Mouse (Mus musculus) heart, embryonic 11.5 days (tissue): ENCODE results near the gene Hoxd1. TPM values are rescaled to one million over a fixed set of nuclear protein-coding genes. Genes with fewer than 3 reads are reported as not detected.

ENCODE experiments used
- ATAC-seq: fragments of 200-750 bp; cut with Nextera tagmentation; replicated peaks from 2 replicates; pipeline ENCODE4 v1.8.0; 2017; ENCODE audit warnings: moderate library complexity; ENCODE audit not compliant: insufficient number of reproducible peaks, low FRiP score, low TSS enrichment
- H3K27ac ChIP-seq: fragments of 300-500 bp; sonication (generic); 2 replicates; pipeline ENCODE4 v1.5.1; 2014; ENCODE audit warnings: mild to moderate bottlenecking, low read depth, low read length
- H3K27me3 ChIP-seq: fragments of 300-500 bp; sonication (generic); 2 replicates; pipeline ENCODE4 v1.6.1; 2014; ENCODE audit warnings: mild to moderate bottlenecking, low read length, mixed read lengths; ENCODE audit not compliant: control insufficient read depth, insufficient read depth
- H3K36me3 ChIP-seq: fragments of 300-500 bp; sonication (generic); 2 replicates; pipeline ENCODE4 v1.6.1; 2014; ENCODE audit warnings: mild to moderate bottlenecking, low read length, moderate library complexity, mixed read lengths; ENCODE audit not compliant: control insufficient read depth, insufficient read depth
- H3K4me1 ChIP-seq: fragments of 300-500 bp; sonication (generic); 2 replicates; pipeline ENCODE4 v1.6.1; 2014; ENCODE audit warnings: low read length; ENCODE audit not compliant: control insufficient read depth, insufficient read depth
- H3K4me2 ChIP-seq: fragments of 300-500 bp; sonication (generic); 2 replicates; pipeline ENCODE4 v1.6.1; 2014; ENCODE audit warnings: mild to moderate bottlenecking, moderate library complexity
- H3K4me3 ChIP-seq: fragments of 300-500 bp; sonication (generic); 2 replicates; pipeline ENCODE4 v1.5.1; 2014; ENCODE audit warnings: low read depth, low read length
- H3K9ac ChIP-seq: fragments of 300-500 bp; sonication (generic); 2 replicates; pipeline ENCODE4 v1.6.1; 2014; ENCODE audit warnings: mild to moderate bottlenecking, low read depth, low read length, moderate library complexity
- H3K9me3 ChIP-seq: fragments of 300-500 bp; sonication (generic); replicated peaks from 2 replicates; pipeline ENCODE4 v1.6.1; 2016; ENCODE audit warnings: low read length; ENCODE audit not compliant: control insufficient read depth
- WGBS: fragments of 180-500 bp; shearing (Covaris S2); extraction: QIAGEN DNeasy Blood & Tissue Kit; methylation state at CpG from one replicate; pipeline ENCODE4 v1.1.7; 2014; ENCODE audit not compliant: insufficient replicate concordance; 5-methylcytosine and 5-hydroxymethylcytosine counted together
- polyA plus RNA-seq: library from polyadenylated mRNA; unstranded; fragments of >200 nt; fragmentation: Nextera tagmentation; extraction: Ambion mirVana; gene quantifications from 2 replicates; pipeline ENCODE4 v1.2.1, GENCODE M21; 2014

Hoxd1 gene
- polyA plus RNA-seq, 1 experiment from 2014 or later = not detected

DNA sequence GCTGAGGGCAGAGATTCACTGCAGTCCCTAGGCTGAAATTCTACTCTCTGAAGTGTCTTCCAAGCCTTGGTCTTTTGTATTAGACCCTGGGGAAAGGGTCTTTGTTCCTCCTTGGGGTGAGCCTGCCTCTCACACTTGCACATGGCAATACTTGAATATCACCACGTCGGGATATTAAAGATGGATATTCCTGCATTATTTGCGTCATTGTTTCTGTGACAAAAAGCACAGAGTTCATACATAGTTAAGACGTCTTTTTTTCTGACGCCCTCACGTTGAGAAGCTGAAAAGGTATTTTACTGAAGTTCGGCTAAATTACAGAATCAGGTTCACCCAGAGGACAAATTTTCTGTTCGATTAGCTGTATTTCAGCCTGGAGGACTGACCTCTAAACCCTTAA, 32.4 kb upstream of the Hoxd1 start:
- H3K9ac ChIP-seq = no peak overlapping the region

DNA sequence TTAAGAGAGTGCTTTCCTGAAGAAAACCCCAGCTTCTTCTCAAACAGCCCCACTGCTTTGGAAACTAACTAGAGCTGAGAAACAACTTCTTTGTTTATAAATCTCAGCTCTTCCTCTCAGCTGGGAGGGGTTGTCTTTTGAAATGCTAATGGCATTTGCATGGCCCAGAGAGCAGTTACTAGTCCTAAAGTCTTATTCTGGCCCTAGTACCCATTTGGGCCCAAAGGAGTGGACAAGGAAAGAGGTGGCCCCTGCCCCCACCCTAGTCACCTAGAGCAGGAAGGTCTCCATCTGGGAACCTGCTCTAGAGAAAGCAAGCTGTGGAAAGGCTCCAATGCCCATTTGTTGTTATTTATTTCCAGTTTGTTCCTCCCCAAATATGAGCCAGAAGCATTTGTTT, 31.7 kb upstream of the Hoxd1 start:
- Histone ChIP-seq H3K9ac (no peak overlapping the region), H3K9me3 (no peaks in the 10 kb centered on the region), H3K27me3 (peaks cover 95% of the 10 kb centered on the region), H3K36me3 (no peaks in the 10 kb centered on the region), H3K4me3 (no peak overlapping the region), H3K4me1 (peaks cover 8% of the 10 kb centered on the region), H3K4me2 (no peak overlapping the region), H3K27ac (no peak overlapping the region)
- no peak for ATAC-seq

More for the DNA sequence above, 32.4 kb upstream of the Hoxd1 start:
- Histone ChIP-seq H3K4me1 (peaks cover 6% of the 10 kb centered on the region; the same call in 1 of the 2 replicates), H3K27me3 (peaks cover 95% of the 10 kb centered on the region), H3K27ac (no peak overlapping the region), H3K36me3 (no peaks in the 10 kb centered on the region), H3K4me2 (no peak overlapping the region), H3K9me3 (no peaks in the 10 kb centered on the region), H3K4me3 (no peak overlapping the region)
- ATAC-seq = no peak
- WGBS = 8% methylated on average over 8 of the region's 8 CpGs

DNA sequence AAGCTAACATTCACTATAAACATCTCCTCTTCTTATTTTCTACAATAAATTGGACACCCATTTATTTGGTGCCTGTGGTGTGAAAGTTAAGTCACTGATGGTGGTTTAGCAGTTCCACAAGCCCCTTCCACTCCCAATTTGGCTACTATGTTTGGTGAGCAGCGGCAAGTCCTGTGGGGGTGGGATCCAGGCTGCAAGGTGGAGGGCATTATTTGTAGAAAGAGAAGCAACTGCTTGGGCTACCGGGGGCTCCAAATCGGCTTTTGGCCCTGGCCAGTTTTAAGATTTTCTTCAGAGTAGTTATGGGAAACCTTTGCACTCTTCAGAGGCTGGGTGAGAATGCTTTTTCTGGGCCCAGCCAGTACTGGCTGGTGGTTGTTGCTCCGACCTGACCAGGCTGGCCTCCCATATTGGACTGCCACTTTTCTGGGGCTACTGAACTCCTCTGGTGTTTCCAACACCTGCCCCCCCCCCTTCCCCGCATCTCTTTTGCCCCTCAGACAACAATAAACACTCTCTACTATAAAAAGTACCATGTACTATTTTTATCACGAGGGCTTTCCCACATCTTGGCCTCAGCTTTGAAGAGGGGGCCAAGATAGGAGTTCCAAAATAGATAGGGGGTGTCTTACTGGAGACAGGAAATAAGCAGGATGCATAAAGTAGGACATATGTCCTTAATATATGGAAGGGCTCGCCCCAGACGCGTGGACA, 30.8 kb upstream of the Hoxd1 start:
- H3K27ac ChIP-seq = no peak overlapping the region
- H3K36me3 ChIP-seq = no peaks in the 10 kb centered on the region
- no peak overlapping the region for H3K9ac ChIP-seq
- ATAC-seq = no peak
- no peak overlapping the region for H3K4me3 ChIP-seq
- peaks cover 10% of the 10 kb centered on the region for H3K4me1 ChIP-seq
- H3K4me2 ChIP-seq = no peak overlapping the region
- WGBS = 5% methylated on average over 9 of the region's 9 CpGs
- H3K27me3 ChIP-seq = peaks cover 94% of the 10 kb centered on the region
- no peaks in the 10 kb centered on the region for H3K9me3 ChIP-seq

DNA sequence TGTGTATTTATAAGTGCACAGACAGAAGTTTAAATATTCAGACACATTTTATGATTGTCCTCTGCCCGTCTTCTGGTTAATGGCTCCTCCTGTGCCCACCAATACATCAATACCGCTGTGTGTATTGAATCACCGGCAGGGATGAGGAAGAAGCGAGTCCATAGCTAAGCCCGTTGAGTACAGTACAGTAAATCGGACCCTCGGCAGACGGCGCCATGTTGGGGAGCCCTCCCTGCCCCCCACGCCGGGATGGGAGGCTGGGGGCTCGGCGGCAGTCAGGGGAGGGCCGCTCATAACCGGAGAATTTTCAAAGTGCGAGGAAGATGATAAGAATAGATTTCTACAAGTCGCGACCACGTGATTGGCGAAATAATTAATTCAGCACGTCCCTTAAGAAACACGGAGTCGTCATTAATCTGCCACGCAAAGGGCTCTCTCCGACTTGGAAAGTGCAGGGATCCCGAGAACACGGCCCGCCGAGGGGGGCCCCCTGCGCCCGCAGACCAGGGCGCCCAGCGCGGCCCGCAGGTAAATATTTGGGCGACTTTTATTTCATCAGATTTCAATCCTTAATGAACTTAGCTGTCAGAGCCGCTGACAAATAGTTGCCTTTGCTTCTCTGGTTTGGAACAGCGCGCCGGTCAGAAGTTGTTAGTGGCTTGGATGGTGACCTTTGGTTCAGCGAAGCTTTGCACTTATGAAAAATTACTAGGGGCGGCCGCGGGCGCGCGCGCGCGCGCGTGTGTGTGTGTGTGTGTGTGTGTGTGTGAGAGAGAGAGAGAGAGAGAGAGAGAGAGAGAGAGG, 30.1 kb upstream of the Hoxd1 start:
- peak overlapping the region; percentile 47 for H3K4me2 ChIP-seq
- peaks cover 4% of the 10 kb centered on the region for H3K4me1 ChIP-seq
- no peaks in the 10 kb centered on the region for H3K9me3 ChIP-seq
- peak overlapping the region; percentile 18 for H3K4me3 ChIP-seq
- no peak overlapping the region for H3K9ac ChIP-seq
- ATAC-seq = no peak
- H3K36me3 ChIP-seq = no peaks in the 10 kb centered on the region
- WGBS = 1% methylated on average over 52 of the region's 52 CpGs
- H3K27me3 ChIP-seq = peaks cover 94% of the 10 kb centered on the region
- H3K27ac ChIP-seq = no peak overlapping the region

DNA sequence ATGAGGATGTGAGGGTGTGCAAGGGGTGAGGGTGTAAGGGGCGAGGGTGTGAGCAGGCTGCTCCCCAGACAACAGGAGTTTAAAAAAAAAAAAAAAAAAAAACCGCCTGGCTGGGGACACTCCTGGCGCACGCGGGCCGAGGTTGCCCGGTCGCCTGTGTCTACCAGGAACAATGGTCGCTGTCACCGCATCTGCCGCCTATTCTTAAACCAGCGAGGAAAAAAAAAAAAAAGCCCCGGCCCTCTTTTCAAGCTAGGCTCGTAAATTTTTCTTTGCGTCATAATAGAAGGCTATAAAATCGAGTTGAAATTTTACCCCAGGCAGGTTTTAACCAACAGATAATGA, 29.5 kb upstream of the Hoxd1 start:
- Histone ChIP-seq H3K27me3 (peaks cover 94% of the 10 kb centered on the region), H3K9me3 (no peaks in the 10 kb centered on the region), H3K4me3 (0 out of 2 replicates have a peak overlapping the region, but pooled peaks have one; percentile 18), H3K9ac (no peak overlapping the region), H3K36me3 (no peaks in the 10 kb centered on the region), H3K27ac (no peak overlapping the region), H3K4me2 (peak overlapping the region; percentile 47; the same call in 1 of the 2 replicates), H3K4me1 (peaks cover 4% of the 10 kb centered on the region; the same call in 1 of the 2 replicates)
- WGBS = 0% methylated on average over 16 of the region's 16 CpGs
- no peak for ATAC-seq

DNA sequence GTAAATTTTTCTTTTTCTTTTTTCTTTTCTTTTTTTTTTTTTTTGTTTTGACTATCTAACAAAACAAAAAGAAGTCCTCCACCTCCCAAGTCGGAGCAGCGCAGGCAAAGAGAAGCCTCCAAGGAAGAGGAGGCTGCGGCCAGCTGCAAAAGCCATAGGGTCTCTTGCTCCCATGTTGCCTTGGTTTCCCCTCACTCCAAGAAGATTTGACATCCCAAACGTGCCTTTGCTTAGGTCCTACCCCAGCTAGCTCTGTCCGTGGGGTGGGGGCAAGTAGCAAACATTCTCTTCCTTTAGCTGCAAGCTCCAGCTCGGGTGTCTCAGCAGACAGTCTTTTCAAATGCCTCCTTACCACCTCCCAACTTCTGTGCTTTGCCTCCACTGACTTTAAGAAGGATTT, 29.0 kb upstream of the Hoxd1 start:
- Histone ChIP-seq H3K4me3 (no peak overlapping the region), H3K4me1 (peaks cover 4% of the 10 kb centered on the region; the same call in 1 of the 2 replicates), H3K9ac (no peak overlapping the region), H3K9me3 (no peaks in the 10 kb centered on the region), H3K27me3 (peaks cover 94% of the 10 kb centered on the region), H3K36me3 (no peaks in the 10 kb centered on the region), H3K4me2 (no peak overlapping the region), H3K27ac (no peak overlapping the region)
- ATAC-seq = no peak
- 2% methylated on average over 6 of the region's 6 CpGs for WGBS

DNA sequence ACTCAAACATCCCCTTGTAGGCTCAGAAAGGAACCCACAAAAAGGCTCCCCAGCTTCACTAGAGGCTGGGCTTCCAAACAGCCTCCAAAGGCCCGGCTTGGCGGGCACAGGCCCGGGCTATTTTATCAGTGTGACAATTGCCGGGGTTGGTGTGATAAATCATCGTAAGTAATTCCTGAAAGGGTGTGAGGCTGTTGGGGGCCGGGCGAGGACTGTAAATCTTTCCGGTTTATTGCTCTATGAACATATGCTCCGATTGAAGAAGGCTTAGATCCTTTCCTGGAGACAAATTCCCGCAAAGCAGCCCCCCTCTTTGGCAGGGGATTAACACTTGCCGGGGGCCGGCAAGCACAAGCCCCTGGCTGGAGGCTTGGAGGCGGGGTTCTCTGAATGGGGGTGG, 28.3 kb upstream of the Hoxd1 start:
- Histone ChIP-seq H3K9me3 (no peaks in the 10 kb centered on the region), H3K27me3 (peaks cover 94% of the 10 kb centered on the region), H3K4me3 (no peak overlapping the region), H3K4me2 (no peak overlapping the region), H3K4me1 (peaks cover 4% of the 10 kb centered on the region; the same call in 1 of the 2 replicates), H3K27ac (no peak overlapping the region), H3K36me3 (no peaks in the 10 kb centered on the region), H3K9ac (no peak overlapping the region)
- no peak for ATAC-seq
- 2% methylated on average over 13 of the region's 13 CpGs for WGBS

DNA sequence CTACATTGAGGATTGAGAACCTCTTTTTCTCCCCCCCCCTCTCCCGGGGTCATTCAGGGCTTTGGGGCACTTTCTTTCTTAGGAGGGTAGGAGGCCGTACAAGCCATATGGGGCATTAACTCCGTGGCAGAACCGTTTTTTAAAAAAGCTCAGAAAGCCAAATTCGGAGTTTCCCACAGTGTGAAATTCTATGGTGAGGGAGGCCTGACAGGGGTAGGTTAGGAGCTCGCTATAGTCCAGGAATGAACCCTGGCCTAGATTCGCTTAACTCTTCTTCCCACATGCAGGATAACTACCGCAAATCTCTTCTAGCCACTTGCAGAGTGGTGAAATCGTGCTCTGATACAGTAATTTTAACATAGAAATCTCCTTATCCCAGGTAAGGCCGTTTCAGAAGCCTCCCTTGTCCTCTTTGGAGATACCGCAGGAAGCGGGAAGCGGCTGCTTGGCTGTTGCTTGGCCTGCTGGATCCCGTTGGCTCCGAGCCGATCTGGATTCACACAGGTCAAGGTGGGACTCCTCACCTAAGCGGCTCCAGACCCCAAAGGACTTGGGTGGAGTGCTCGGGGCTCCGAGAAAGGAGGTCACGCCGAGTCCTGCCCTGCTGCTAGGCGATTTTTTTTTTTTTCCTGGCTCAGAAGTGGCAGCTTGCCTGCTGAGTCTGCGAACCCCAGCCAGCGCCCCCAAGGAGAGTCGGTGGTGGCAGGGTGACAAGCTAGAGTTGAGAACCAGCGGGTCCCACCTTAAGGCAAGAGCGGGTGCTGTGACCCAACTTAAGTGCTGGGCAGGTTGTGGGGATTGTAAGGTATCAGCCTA, 27.6 kb upstream of the Hoxd1 start:
- Histone ChIP-seq H3K36me3 (no peaks in the 10 kb centered on the region), H3K4me2 (peak overlapping the region; percentile 46), H3K4me3 (no peak overlapping the region), H3K27me3 (peaks cover 97% of the 10 kb centered on the region), H3K9me3 (no peaks in the 10 kb centered on the region), H3K27ac (no peak overlapping the region), H3K4me1 (peaks cover 4% of the 10 kb centered on the region; the same call in 1 of the 2 replicates), H3K9ac (no peak overlapping the region)
- no peak for ATAC-seq
- WGBS = 2% methylated on average over 27 of the region's 27 CpGs
